Mouse (Mus musculus): ENCODE data around the gene Use1.

- no peak for TF ChIP-seq POLR2A (IDR thresholded peaks at IDR 0.05; ENCODE audit: insufficient read length, low read depth)
- no peak for TF ChIP-seq TCF12 (IDR thresholded peaks at IDR 0.05; ENCODE audit: insufficient read depth, poor library complexity, severe bottlenecking)
- TF ChIP-seq MYOD1 (IDR thresholded peaks at IDR 0.05; ENCODE audit: control insufficient read depth in 1 of 3, insufficient read length in 2 of 3, low read depth in 2 of 3): no peak
- TF ChIP-seq MAX (IDR thresholded peaks at IDR 0.05; ENCODE audit: low read depth): no peak
- TF ChIP-seq USF1 (IDR thresholded peaks at IDR 0.05; ENCODE audit: low read depth): no peak
- no peak for TF ChIP-seq MYOG (IDR thresholded peaks at IDR 0.05; ENCODE audit: control insufficient read depth in 1 of 3, insufficient read depth in 1 of 3, insufficient read length in 2 of 3, low read depth in 2 of 3)
- TF ChIP-seq E2F4 (IDR thresholded peaks at IDR 0.05; ENCODE audit: insufficient read depth): no peak
- TF ChIP-seq CEBPB (IDR thresholded peaks at IDR 0.05; ENCODE audit: insufficient read depth, poor library complexity, severe bottlenecking): no peak
- TF ChIP-seq REST (IDR thresholded peaks at IDR 0.05; ENCODE audit: insufficient read depth, insufficient read length): no peak
- no peak for TF ChIP-seq POLR2AphosphoS2 (IDR thresholded peaks at IDR 0.05; ENCODE audit: insufficient read length, low read depth)
- TF ChIP-seq SRF (IDR thresholded peaks at IDR 0.05; ENCODE audit: control insufficient read depth, insufficient read length, low read depth): no peak
These were observed 9.9 kb downstream of the Use1 start for GRCm38 (mm10) chr8:71376423-71377030.

Measured in myocyte (in vitro differentiated cells).